12 mouse cellular contexts compared by ENCODE assay signal in the genomic region with DNA sequence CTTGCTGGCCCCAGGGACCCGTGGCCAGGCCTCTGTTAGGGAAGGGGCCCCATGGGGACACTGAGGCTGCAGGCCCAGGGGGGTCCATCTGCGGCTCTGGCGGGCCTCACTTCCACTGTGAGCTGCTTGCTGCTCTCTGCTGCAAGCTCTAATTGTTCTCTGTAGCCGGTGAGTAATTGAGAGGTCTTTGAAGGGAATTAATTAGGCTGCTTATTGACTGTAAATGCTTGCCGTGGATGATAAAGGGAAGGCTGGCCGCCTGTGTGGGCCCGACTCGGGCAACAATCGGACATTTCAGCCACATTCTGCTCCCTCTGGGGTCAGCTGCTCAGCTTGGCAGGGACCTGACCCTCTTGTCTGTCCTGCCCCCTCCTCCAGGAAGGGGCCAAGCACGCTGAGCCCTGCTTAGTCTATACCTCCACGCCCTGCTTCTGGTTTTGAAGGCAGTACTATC. TPM values are rescaled to one million over a fixed set of nuclear protein-coding genes. Genes with fewer than 3 reads are reported as not detected.
A peak's percentile ranks its signal among the peaks of the same experiment; 100 is the strongest.
DNase-seq lines count a peak whose midpoint lies in the region; ATAC-seq and TF ChIP-seq lines count a peak whose summit lies in the region.
"Had no signal": no experiment of that assay in that cellular context is flagged by ENCODE, and none has a peak within 500 bp of the region (broad histone marks: within the 10 kb centered on the region; RNA-seq: fewer than 3 reads in every experiment).

No protein-coding gene starts in this region.

- no peak for TF ChIP-seq CTCF in lung, embryonic 14.5 days (IDR thresholded peaks at IDR 0.05; ENCODE audit: low read depth)

- peak overlapping the region; percentile 48; the same call in 1 of the 2 replicates for H3K9ac ChIP-seq in lung, embryonic 14.5 days
- H3K9ac ChIP-seq in forebrain, embryonic 13.5 days, result peak overlapping the region; percentile 45
- no peak overlapping the region for H3K9ac ChIP-seq in liver, embryonic 12.5 days
- no peak overlapping the region for H3K9ac ChIP-seq in stomach, embryonic 15.5 days
- H3K9ac ChIP-seq: liver, embryonic 14.5 days had no signal

- H3K4me3 ChIP-seq in lung, embryonic 14.5 days (ENCODE audit: low read depth, low read length), result peak overlapping the region; percentile 28; the same call in 1 of the 2 replicates
- H3K4me3 ChIP-seq in forebrain, embryonic 13.5 days, result peak overlapping the region; percentile 6; the same call in 1 of the 2 replicates
- H3K4me3 ChIP-seq in liver, embryonic 12.5 days, result no peak overlapping the region
- H3K4me3 ChIP-seq in stomach, embryonic 15.5 days (replicated peaks), result peak overlapping the region; percentile 28

- H3K4me2 ChIP-seq in lung, embryonic 14.5 days, result peak overlapping the region; percentile 61
- peak overlapping the region; percentile 56 for H3K4me2 ChIP-seq in forebrain, embryonic 13.5 days
- H3K4me2 ChIP-seq in liver, embryonic 12.5 days, result peak overlapping the region; percentile 5; the same call in 1 of the 2 replicates
- H3K4me2 ChIP-seq in stomach, embryonic 15.5 days, result peak overlapping the region; percentile 57

- H3K27me3 ChIP-seq in lung, embryonic 14.5 days (ENCODE audit: insufficient read depth, low read length), result 0 out of 2 replicates have a peak, but pooled peaks cover 7% of the 10 kb centered on the region
- peaks cover 95% of the 10 kb centered on the region for H3K27me3 ChIP-seq in forebrain, embryonic 13.5 days
- peaks cover 54% of the 10 kb centered on the region for H3K27me3 ChIP-seq in liver, embryonic 12.5 days (replicated peaks)
- no peaks in the 10 kb centered on the region for H3K27me3 ChIP-seq in stomach, embryonic 15.5 days (replicated peaks)
- H3K27me3 ChIP-seq: Patski had no signal

- WGBS in lung, embryonic 14.5 days, result 13% methylated on average over 11 of the region's 11 CpGs
- 2% methylated on average over 11 of the region's 11 CpGs for WGBS in forebrain, embryonic 13.5 days
- 22% methylated on average over 11 of the region's 11 CpGs for WGBS in liver, embryonic 12.5 days (ENCODE audit: insufficient replicate concordance)
- WGBS in stomach, embryonic 15.5 days, result 19% methylated on average over 11 of the region's 11 CpGs

- H3K36me3 ChIP-seq in lung, embryonic 14.5 days (ENCODE audit: insufficient read depth), result no peaks in the 10 kb centered on the region
- H3K36me3 ChIP-seq in forebrain, embryonic 13.5 days (ENCODE audit: poor library complexity, severe bottlenecking), result no peaks in the 10 kb centered on the region
- H3K36me3 ChIP-seq in liver, embryonic 12.5 days, result no peaks in the 10 kb centered on the region
- H3K36me3 ChIP-seq in stomach, embryonic 15.5 days, result no peaks in the 10 kb centered on the region

- H3K9me3 ChIP-seq in lung, embryonic 14.5 days (ENCODE audit: low read depth, low read length), result no peaks in the 10 kb centered on the region
- H3K9me3 ChIP-seq in forebrain, embryonic 13.5 days (replicated peaks), result no peaks in the 10 kb centered on the region
- H3K9me3 ChIP-seq in liver, embryonic 12.5 days (replicated peaks), result no peaks in the 10 kb centered on the region
- no peaks in the 10 kb centered on the region for H3K9me3 ChIP-seq in stomach, embryonic 15.5 days

- no peak overlapping the region for H3K27ac ChIP-seq in lung, embryonic 14.5 days (ENCODE audit: low read depth)
- peak overlapping the region; percentile 73 for H3K27ac ChIP-seq in forebrain, embryonic 13.5 days
- peak overlapping the region; percentile 42; the same call in 1 of the 2 replicates for H3K27ac ChIP-seq in liver, embryonic 12.5 days
- peak overlapping the region; percentile 17 for H3K27ac ChIP-seq in stomach, embryonic 15.5 days
- H3K27ac ChIP-seq: liver, embryonic 14.5 days had no signal

- DNase-seq in lung, embryonic 14.5 days, result no peak
- DNase-seq in lung, postnatal 10 days, result no peak
- DNase-seq in cerebellum, postnatal 36 days, result no peak
- no peak for DNase-seq in left cerebral cortex, adult 9 months (ENCODE audit: low spot score in 2 of 2)
- DNase-seq: cerebellum, adult 11 months had no signal

- 0 out of 2 replicates have a peak, but pooled peaks have one; percentile 11 for ATAC-seq in lung, embryonic 14.5 days (ENCODE audit: insufficient read depth)
- peak; percentile 72 for ATAC-seq in forebrain, embryonic 13.5 days
- ATAC-seq in liver, embryonic 12.5 days, result no peak
- ATAC-seq in stomach, embryonic 15.5 days (ENCODE audit: insufficient read depth, low FRiP score, low read depth), result no peak
- no peak for ATAC-seq in erythroblast, adult 5-6 weeks (replicated peaks; ENCODE audit: low FRiP score, poor library complexity, severe bottlenecking)

- peaks cover 19% of the 10 kb centered on the region for H3K4me1 ChIP-seq in lung, embryonic 14.5 days (ENCODE audit: insufficient read depth)
- peaks cover 35% of the 10 kb centered on the region for H3K4me1 ChIP-seq in forebrain, embryonic 13.5 days
- peaks cover 48% of the 10 kb centered on the region for H3K4me1 ChIP-seq in liver, embryonic 12.5 days
- H3K4me1 ChIP-seq in stomach, embryonic 15.5 days, result peaks cover 43% of the 10 kb centered on the region

RNA-seq across cellular contexts. Expression of a gene that starts 16.6 kb away (rescaled TPM):
- 3.4 and 3.7 TPM in 2 replicates for polyA plus RNA-seq in lung, embryonic 14.5 days (2014; fragmentation: Nextera tagmentation; extraction: Ambion mirVana)
- 2.3 and 2.5 TPM in 2 replicates for polyA plus RNA-seq in forebrain, embryonic 13.5 days (2015; fragmentation: Nextera tagmentation; extraction: Ambion mirVana)
- 1.7 TPM in 2 replicates for polyA plus RNA-seq in liver, embryonic 12.5 days (2016; fragmentation: Nextera tagmentation; extraction: Ambion mirVana)
- polyA plus RNA-seq in stomach, embryonic 15.5 days (2015; fragmentation: Nextera tagmentation; extraction: Ambion mirVana), result 7.1 and 7.2 TPM in 2 replicates
- not detected in 2 replicates for total RNA-seq in erythroblast, adult 5-6 weeks (2015; ENCODE audit: low replicate concordance)
- 1.6 TPM in 1 of 2 replicates, not detected in the other for total RNA-seq in erythroblast, adult 5-6 weeks (2017; ENCODE audit: low replicate concordance)

RNA-seq across cellular contexts. Expression of a gene that starts 29.4 kb away (rescaled TPM):
- not detected in 2 replicates for polyA plus RNA-seq in lung, embryonic 14.5 days (2014; fragmentation: Nextera tagmentation; extraction: Ambion mirVana)
- not detected in 2 replicates for polyA plus RNA-seq in forebrain, embryonic 13.5 days (2015; fragmentation: Nextera tagmentation; extraction: Ambion mirVana)
- polyA plus RNA-seq in liver, embryonic 12.5 days (2016; fragmentation: Nextera tagmentation; extraction: Ambion mirVana), result not detected in 2 replicates
- not detected in 2 replicates for polyA plus RNA-seq in stomach, embryonic 15.5 days (2015; fragmentation: Nextera tagmentation; extraction: Ambion mirVana)
- total RNA-seq in erythroblast, adult 5-6 weeks (2015; ENCODE audit: low replicate concordance), result not detected in 2 replicates
- total RNA-seq in erythroblast, adult 5-6 weeks (2017; ENCODE audit: low replicate concordance), result not detected in 2 replicates
- total RNA-seq: gastrocnemius, postnatal 25 days had no signal
- polyA plus RNA-seq: liver, embryonic 14.5 days had no signal

RNA-seq across cellular contexts. Expression of a gene that starts 40.9 kb away (rescaled TPM):
- 395 and 399 TPM in 2 replicates for polyA plus RNA-seq in lung, embryonic 14.5 days (2014; fragmentation: Nextera tagmentation; extraction: Ambion mirVana)
- polyA plus RNA-seq in forebrain, embryonic 13.5 days (2015; fragmentation: Nextera tagmentation; extraction: Ambion mirVana), result 231 and 243 TPM in 2 replicates
- 370 and 373 TPM in 2 replicates for polyA plus RNA-seq in liver, embryonic 12.5 days (2016; fragmentation: Nextera tagmentation; extraction: Ambion mirVana)
- 293 and 308 TPM in 2 replicates for polyA plus RNA-seq in stomach, embryonic 15.5 days (2015; fragmentation: Nextera tagmentation; extraction: Ambion mirVana)
- 83.4 and 115 TPM in 2 replicates for total RNA-seq in erythroblast, adult 5-6 weeks (2015; ENCODE audit: low replicate concordance)
- 178 and 180 TPM in 2 replicates for total RNA-seq in erythroblast, adult 5-6 weeks (2017; ENCODE audit: low replicate concordance)

Comparison
In these comparisons a context has a peak if more than half of its experiments do, and no peak if none do; other contexts are left out.
1. ATAC-seq: peak in lung, embryonic 14.5 days (single experiment) and forebrain, embryonic 13.5 days (single experiment); none in liver, embryonic 12.5 days (single experiment), stomach, embryonic 15.5 days (single experiment) and erythroblast, adult 5-6 weeks (single experiment).
2. H3K4me2 ChIP-seq: peak in every context shown above with its lines; median percentile 61 in lung, embryonic 14.5 days; 57 in stomach, embryonic 15.5 days; 56 in forebrain, embryonic 13.5 days; 5 in liver, embryonic 12.5 days.
3. H3K9ac ChIP-seq: peak in lung, embryonic 14.5 days (single experiment) and forebrain, embryonic 13.5 days (single experiment); none in liver, embryonic 12.5 days (single experiment) and stomach, embryonic 15.5 days (single experiment).